In the genomic region with DNA sequence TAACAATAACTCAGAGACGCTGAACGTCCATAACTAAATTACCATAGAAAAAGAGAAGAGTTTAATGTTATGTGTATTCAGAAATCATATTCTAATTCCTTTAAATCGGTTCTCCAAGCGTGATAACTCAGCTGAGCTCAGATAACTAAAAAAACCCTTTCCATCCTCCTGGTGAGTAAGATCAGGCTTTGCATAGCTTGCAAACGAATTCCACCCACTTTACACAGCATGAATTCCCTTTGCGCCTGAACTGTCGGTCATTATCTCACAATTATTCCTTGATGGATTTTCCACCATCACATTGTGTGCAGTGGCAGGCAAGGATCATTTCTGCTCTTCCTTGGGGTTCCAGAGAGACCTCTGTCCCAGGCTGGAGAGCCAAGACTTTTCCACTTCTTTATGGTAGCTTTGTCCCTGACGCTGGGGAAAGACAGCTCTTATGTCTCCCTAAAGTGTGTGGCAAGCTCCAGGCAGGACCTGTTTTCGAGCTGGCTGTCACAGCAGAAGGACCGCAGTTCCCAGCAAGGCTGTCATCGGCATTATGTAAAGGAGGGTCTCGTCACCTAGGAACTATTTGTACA, we compare ENCODE assay signal across 36 mouse cellular contexts. TPM values are rescaled to one million over a fixed set of nuclear protein-coding genes. Genes with fewer than 3 reads are reported as not detected.
DNase-seq lines count a peak whose midpoint lies in the region; ATAC-seq and TF ChIP-seq lines count a peak whose summit lies in the region.
"Had no signal": no experiment of that assay in that cellular context is flagged by ENCODE, and none has a peak within 500 bp of the region (broad histone marks: within the 10 kb centered on the region; RNA-seq: fewer than 3 reads in every experiment).

No protein-coding gene starts in this region.

- WGBS in forebrain, embryonic 14.5 days, result 74% methylated on average over 12 of the region's 12 CpGs
- WGBS in forebrain, embryonic 10.5 days, result 79% methylated on average over 12 of the region's 12 CpGs

- no peak overlapping the region for H3K4me3 ChIP-seq in forebrain, embryonic 14.5 days (ENCODE audit: low read depth, low read length)
- H3K4me3 ChIP-seq in forebrain, embryonic 10.5 days, result no peak overlapping the region
- H3K4me3 ChIP-seq in layer of hippocampus, adult 2 months, result no peak overlapping the region
- H3K4me3 ChIP-seq: forebrain, embryonic 15.5 days; gastrocnemius, adult 2 months; hindbrain, embryonic 10.5 days; hindbrain, embryonic 15.5 days; kidney, embryonic 15.5 days; limb, embryonic 13.5 days; lung, embryonic 15.5 days; midbrain, embryonic 10.5 days; midbrain, embryonic 15.5 days had no signal

- H3K27ac ChIP-seq in forebrain, embryonic 14.5 days (ENCODE audit: low read depth, low read length), result no peak overlapping the region
- H3K27ac ChIP-seq in forebrain, embryonic 10.5 days, result no peak overlapping the region
- 0 out of 2 replicates have a peak overlapping the region, but pooled peaks have one; percentile 18 for H3K27ac ChIP-seq in layer of hippocampus, adult 2 months
- H3K27ac ChIP-seq: forebrain, embryonic 15.5 days; gastrocnemius, adult 2 months; hindbrain, embryonic 10.5 days; hindbrain, embryonic 15.5 days; kidney, embryonic 15.5 days; limb, embryonic 13.5 days; lung, embryonic 15.5 days; midbrain, embryonic 10.5 days; midbrain, embryonic 15.5 days had no signal

- no peak for ATAC-seq in forebrain, embryonic 14.5 days
- ATAC-seq: activated CD4-positive, CD25-positive, alpha-beta regulatory T cell, adult 4 months; forebrain, embryonic 15.5 days; inflammation-experienced regulatory T-cells, adult 6 months; midbrain, embryonic 15.5 days had no signal

- no peak overlapping the region for H3K4me2 ChIP-seq in forebrain, embryonic 14.5 days (ENCODE audit: low read length)
- H3K4me2 ChIP-seq: forebrain, embryonic 15.5 days; hindbrain, embryonic 15.5 days; kidney, embryonic 15.5 days; limb, embryonic 13.5 days; liver, embryonic 11.5 days; lung, embryonic 15.5 days; midbrain, embryonic 15.5 days had no signal

- no peak overlapping the region for H3K9ac ChIP-seq in forebrain, embryonic 14.5 days (ENCODE audit: low read length)
- H3K9ac ChIP-seq: forebrain, embryonic 15.5 days; hindbrain, embryonic 15.5 days; kidney, embryonic 15.5 days; limb, embryonic 13.5 days; lung, embryonic 15.5 days; midbrain, embryonic 15.5 days had no signal

- TF ChIP-seq CTCF in layer of hippocampus, adult 2 months (conservative IDR thresholded peaks at IDR 0.05), result no peak

- peak; percentile 11 for DNase-seq in forebrain, embryonic 14.5 days (ENCODE audit: low spot score)
- no peak for DNase-seq in forebrain, embryonic 10.5 days (ENCODE audit: extremely low spot score, low spot score)
- DNase-seq in layer of hippocampus, adult 2 months (ENCODE audit: low spot score in 2 of 2), result no peak
- no peak for DNase-seq in layer of hippocampus, adult 8-10 months (ENCODE audit: low spot score in 2 of 2)
- DNase-seq in right cerebral cortex, adult 18-20 months, result peak; percentile 31
- no peak for DNase-seq in right cerebral cortex, postnatal 10 days (ENCODE audit: low spot score in 2 of 2)
- DNase-seq in telencephalon, adult 2 months (ENCODE audit: low read depth, low spot score), result peak; percentile 43
- no peak for DNase-seq in kidney, postnatal 4 days
- DNase-seq: adrenal gland, adult 2 months; adrenal gland, postnatal 36 days; cerebellum, adult 8-10 months; cerebellum, postnatal 25 days; gastrocnemius, adult 2 months; heart, postnatal 14 days; kidney, adult 18-20 months; kidney, postnatal 25 days; layer of hippocampus, postnatal 36 days; thymus, adult 18-20 months; thymus, postnatal 25 days had no signal

- no peaks in the 10 kb centered on the region for H3K36me3 ChIP-seq in forebrain, embryonic 14.5 days (ENCODE audit: control insufficient read depth, insufficient read depth, low read length)
- peaks cover 20% of the 10 kb centered on the region for H3K36me3 ChIP-seq in forebrain, embryonic 10.5 days (replicated peaks)
- H3K36me3 ChIP-seq: midbrain, embryonic 15.5 days had no signal

- H3K9me3 ChIP-seq in forebrain, embryonic 14.5 days (replicated peaks; ENCODE audit: control insufficient read depth, low read length), result no peaks in the 10 kb centered on the region
- H3K9me3 ChIP-seq in forebrain, embryonic 10.5 days, result peaks cover 4% of the 10 kb centered on the region; the same call in 1 of the 2 replicates
- H3K9me3 ChIP-seq: forebrain, embryonic 15.5 days; hindbrain, embryonic 10.5 days; hindbrain, embryonic 15.5 days; lung, embryonic 15.5 days; midbrain, embryonic 15.5 days had no signal

- no peaks in the 10 kb centered on the region for H3K4me1 ChIP-seq in forebrain, embryonic 14.5 days (ENCODE audit: control insufficient read depth, insufficient read depth, low read length)
- H3K4me1 ChIP-seq in forebrain, embryonic 10.5 days, result peaks cover 6% of the 10 kb centered on the region
- H3K4me1 ChIP-seq: forebrain, embryonic 15.5 days; kidney, embryonic 15.5 days; lung, embryonic 15.5 days; midbrain, embryonic 10.5 days; midbrain, embryonic 15.5 days had no signal

- no peaks in the 10 kb centered on the region for H3K27me3 ChIP-seq in forebrain, embryonic 14.5 days (replicated peaks; ENCODE audit: control insufficient read depth, insufficient read depth, low read length)
- no peaks in the 10 kb centered on the region for H3K27me3 ChIP-seq in forebrain, embryonic 10.5 days (ENCODE audit: poor library complexity, severe bottlenecking)
- H3K27me3 ChIP-seq: CH12.LX; forebrain, embryonic 15.5 days; hindbrain, embryonic 15.5 days; kidney, embryonic 15.5 days; limb, embryonic 13.5 days; lung, embryonic 15.5 days; midbrain, embryonic 15.5 days had no signal

RNA-seq across cellular contexts. Expression of gene D6Ertd527e, which starts 29.5 kb away (rescaled TPM):
- not detected in 2 replicates for polyA plus RNA-seq in forebrain, embryonic 14.5 days (2014; fragmentation: Nextera tagmentation; extraction: Ambion mirVana)
- polyA plus RNA-seq in forebrain, embryonic 10.5 days (2016; fragmentation: Nextera tagmentation; extraction: Ambion mirVana), result 0.09 and 0.19 TPM in 2 replicates
- not detected for total RNA-seq in layer of hippocampus, adult 2 months (2021)
- total RNA-seq in layer of hippocampus, adult 8-10 months (2022), result not detected
- total RNA-seq: adrenal gland, adult 2 months; adrenal gland, postnatal 36 days; ES-E14; gastrocnemius, adult 2 months; heart, postnatal 14 days; layer of hippocampus, postnatal 36 days; megakaryocyte progenitor cell, adult 5-6 weeks had no signal
- polyA plus RNA-seq: C2C12; forebrain, embryonic 15.5 days; heart, embryonic 14.5 days; liver, embryonic 16.5 days; midbrain, embryonic 15.5 days had no signal

Comparison
In these comparisons a context has a peak if more than half of its experiments do, and no peak if none do; other contexts are left out.
1. DNase-seq: peak in forebrain, embryonic 14.5 days (single experiment), right cerebral cortex, adult 18-20 months (single experiment) and telencephalon, adult 2 months (single experiment); none in forebrain, embryonic 10.5 days (single experiment), layer of hippocampus, adult 2 months (0 of 2), layer of hippocampus, adult 8-10 months (0 of 2), right cerebral cortex, postnatal 10 days (0 of 2) and kidney, postnatal 4 days (0 of 2).